Mouse (Mus musculus): Measurements from ENCODE around the gene Utrn. TPM values are rescaled to one million over a fixed set of nuclear protein-coding genes. Genes with fewer than 3 reads are reported as not detected.

The Utrn gene
- polyA plus RNA-seq, 1 experiment from 2014 or later = 67.0 TPM

DNA sequence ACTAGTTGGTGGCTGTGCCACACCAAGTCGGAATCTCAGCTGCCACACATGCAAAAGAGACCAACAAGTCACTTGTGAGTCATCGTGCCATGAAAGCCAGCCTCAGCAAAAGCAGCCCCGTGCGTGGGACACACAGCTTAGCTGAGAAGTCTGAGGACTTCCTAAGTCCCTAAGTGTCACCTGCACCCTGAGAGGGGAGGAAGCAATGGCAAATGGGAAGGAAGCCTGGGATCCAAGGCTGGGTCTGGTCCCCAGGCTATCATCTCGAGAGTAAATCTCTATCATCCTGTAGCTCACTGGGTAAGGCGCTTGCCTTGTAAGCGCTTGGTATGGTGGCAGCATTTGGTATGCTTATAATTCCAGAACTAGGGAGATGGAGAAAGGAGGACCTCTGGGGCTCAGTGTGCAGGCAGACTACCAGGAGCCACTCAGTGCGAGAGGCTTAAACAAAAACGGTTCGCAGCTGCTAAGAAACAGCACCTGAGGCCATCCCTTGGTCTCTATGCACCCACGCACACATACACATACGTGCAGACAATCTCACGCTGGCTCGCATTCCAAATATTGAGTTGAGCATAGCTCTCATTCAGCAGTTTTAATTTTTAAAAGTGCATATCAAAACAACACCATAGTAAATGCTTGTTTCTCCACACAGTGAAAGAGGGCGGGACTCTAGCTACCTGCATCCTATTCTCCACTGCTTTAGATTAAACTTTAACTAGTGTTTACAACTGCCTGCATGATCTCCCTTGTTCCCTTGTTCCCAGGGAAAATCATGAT is 16.6 kb downstream of the Utrn start:
- Histone ChIP-seq H3K4me1 (ENCODE audit: control insufficient read depth in 2 of 2, insufficient read depth in 2 of 2, low read length in 2 of 2) (peaks cover 17 to 43% of the 10 kb centered on the region in 2 experiments), H3K9ac (ENCODE audit: low read length) (no peak overlapping the region), H3K9me3 (ENCODE audit: control insufficient read depth, low read length) (no peaks in the 10 kb centered on the region), H3K27me3 (ENCODE audit: control insufficient read depth, insufficient read depth, low read length) (no peaks in the 10 kb centered on the region), H3K4me3 (ENCODE audit: control insufficient read depth in 1 of 2, insufficient read depth in 1 of 2, low read depth in 1 of 2, low read length in 2 of 2) (no peak overlapping the region), H3K36me3 (ENCODE audit: control insufficient read depth, insufficient read depth, low read length) (no peaks in the 10 kb centered on the region), H3K4me2 (ENCODE audit: low read length) (no peak overlapping the region), H3K27ac (replicated peaks in 1 of 2; ENCODE audit: control insufficient read depth in 1 of 2, insufficient read depth in 1 of 2, low read depth in 2 of 2, low read length in 2 of 2) (no peak overlapping the region)
- no peak for ATAC-seq (ENCODE audit: insufficient number of reproducible peaks, insufficient read depth, low FRiP score, low read depth)
- WGBS = 86% methylated on average over 15 of the region's 15 CpGs

DNA sequence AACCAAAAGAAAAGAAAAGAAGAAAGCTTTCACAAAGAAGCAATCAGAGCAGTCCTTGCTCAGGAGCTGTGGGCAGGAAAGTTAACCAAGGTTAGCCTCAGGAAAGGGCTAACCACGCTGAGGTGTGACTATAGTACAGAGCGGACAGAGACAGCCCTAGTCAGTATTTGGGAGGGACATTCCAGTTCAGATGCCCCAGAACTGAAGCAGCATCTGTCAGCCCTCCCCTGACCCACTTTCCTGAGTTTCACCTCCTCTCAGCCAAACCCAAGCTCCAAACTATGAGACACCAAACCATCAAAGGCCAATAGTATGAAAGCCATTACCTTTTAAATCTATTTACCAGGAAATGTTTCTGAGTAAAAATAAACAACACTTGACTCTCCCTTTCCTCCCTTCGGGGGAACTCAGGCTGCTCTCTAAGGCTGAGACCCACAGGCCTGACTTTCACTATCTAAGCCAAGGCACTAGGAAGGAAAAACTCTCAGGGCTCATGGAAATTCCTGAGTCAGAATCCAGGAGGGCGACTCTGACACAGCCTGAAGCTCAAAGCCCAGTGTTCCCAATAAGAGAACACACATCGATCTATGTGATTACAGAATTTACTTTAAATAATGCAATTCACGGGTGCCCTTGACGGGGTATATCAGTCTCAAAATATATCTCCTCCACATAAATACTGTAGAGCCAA is 18.2 kb downstream of the Utrn start:
- Histone ChIP-seq H3K4me2 (ENCODE audit: low read length) (no peak overlapping the region), H3K4me3 (ENCODE audit: control insufficient read depth in 1 of 2, insufficient read depth in 1 of 2, low read depth in 1 of 2, low read length in 2 of 2) (no peak overlapping the region), H3K4me1 (ENCODE audit: control insufficient read depth in 2 of 2, insufficient read depth in 2 of 2, low read length in 2 of 2) (peaks cover 17 to 42% of the 10 kb centered on the region in 2 experiments), H3K36me3 (ENCODE audit: control insufficient read depth, insufficient read depth, low read length) (no peaks in the 10 kb centered on the region), H3K9me3 (ENCODE audit: control insufficient read depth, low read length) (no peaks in the 10 kb centered on the region), H3K27me3 (ENCODE audit: control insufficient read depth, insufficient read depth, low read length) (no peaks in the 10 kb centered on the region), H3K27ac (replicated peaks in 1 of 2; ENCODE audit: control insufficient read depth in 1 of 2, insufficient read depth in 1 of 2, low read depth in 2 of 2, low read length in 2 of 2) (no peak overlapping the region), H3K9ac (ENCODE audit: low read length) (no peak overlapping the region)
- WGBS = 62% methylated on average over 7 of the region's 7 CpGs
- no peak for ATAC-seq (ENCODE audit: insufficient number of reproducible peaks, insufficient read depth, low FRiP score, low read depth)

- ATAC-seq (ENCODE audit: insufficient number of reproducible peaks, insufficient read depth, low FRiP score, low read depth) = no peak
- Histone ChIP-seq H3K9ac (ENCODE audit: low read length) (no peak overlapping the region), H3K36me3 (ENCODE audit: control insufficient read depth, insufficient read depth, low read length) (no peaks in the 10 kb centered on the region), H3K27me3 (ENCODE audit: control insufficient read depth, insufficient read depth, low read length) (no peaks in the 10 kb centered on the region), H3K4me1 (ENCODE audit: control insufficient read depth in 2 of 2, insufficient read depth in 2 of 2, low read length in 2 of 2) (peaks cover 8 to 23% of the 10 kb centered on the region in 2 experiments), H3K9me3 (ENCODE audit: control insufficient read depth, low read length) (no peaks in the 10 kb centered on the region), H3K27ac (replicated peaks in 1 of 2; ENCODE audit: control insufficient read depth in 1 of 2, insufficient read depth in 1 of 2, low read depth in 2 of 2, low read length in 2 of 2) (no peak overlapping the region), H3K4me3 (ENCODE audit: control insufficient read depth in 1 of 2, insufficient read depth in 1 of 2, low read depth in 1 of 2, low read length in 2 of 2) (no peak overlapping the region), H3K4me2 (ENCODE audit: low read length) (no peak overlapping the region)
- 63% methylated on average over 10 of the region's 10 CpGs for WGBS
Observed at GRCm38 (mm10) chr10:12848322-12849108, 20.6 kb downstream of the Utrn start.

DNA sequence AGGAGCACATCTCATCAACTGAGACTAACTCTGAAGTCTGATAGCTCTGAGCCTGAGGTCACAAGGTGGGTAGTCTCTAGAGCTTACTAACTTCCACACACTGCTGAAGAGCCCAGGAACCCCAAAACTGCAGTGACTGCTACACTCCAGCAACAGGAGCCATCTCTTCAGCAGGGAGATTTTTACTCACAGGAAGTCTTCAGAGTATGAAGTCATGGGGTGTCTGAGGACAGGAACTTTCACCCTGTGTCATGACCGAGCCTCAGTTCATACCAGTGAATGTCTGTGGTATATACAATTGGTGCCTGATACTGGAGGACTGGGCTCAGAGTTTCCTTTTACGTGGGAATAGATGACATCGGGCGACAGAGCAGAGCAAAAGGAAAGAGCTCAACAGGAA is 26.6 kb downstream of the Utrn start:
- Histone ChIP-seq H3K27ac (replicated peaks in 1 of 2; ENCODE audit: control insufficient read depth in 1 of 2, insufficient read depth in 1 of 2, low read depth in 2 of 2, low read length in 2 of 2) (no peak overlapping the region), H3K4me2 (ENCODE audit: low read length) (no peak overlapping the region), H3K4me3 (ENCODE audit: control insufficient read depth in 1 of 2, insufficient read depth in 1 of 2, low read depth in 1 of 2, low read length in 2 of 2) (no peak overlapping the region), H3K9me3 (ENCODE audit: control insufficient read depth, low read length) (no peaks in the 10 kb centered on the region), H3K27me3 (ENCODE audit: control insufficient read depth, insufficient read depth, low read length) (no peaks in the 10 kb centered on the region), H3K36me3 (ENCODE audit: control insufficient read depth, insufficient read depth, low read length) (no peaks in the 10 kb centered on the region), H3K9ac (ENCODE audit: low read length) (no peak overlapping the region), H3K4me1 (ENCODE audit: control insufficient read depth in 2 of 2, insufficient read depth in 2 of 2, low read length in 2 of 2) (peaks cover 0 to 4% of the 10 kb centered on the region in 2 experiments; a peak in 2 of 4 replicates)
- 68% methylated on average over 4 of the region's 4 CpGs for WGBS
- ATAC-seq (ENCODE audit: insufficient number of reproducible peaks, insufficient read depth, low FRiP score, low read depth) = no peak

GRCm38 (mm10) chr10:12841497-12841896 is 27.7 kb downstream of the Utrn start:
- H3K4me3 ChIP-seq (ENCODE audit: control insufficient read depth in 1 of 2, insufficient read depth in 1 of 2, low read depth in 1 of 2, low read length in 2 of 2) = no peak overlapping the region
- no peaks in the 10 kb centered on the region for H3K36me3 ChIP-seq (ENCODE audit: control insufficient read depth, insufficient read depth, low read length)
- no peak overlapping the region for H3K27ac ChIP-seq (replicated peaks in 1 of 2; ENCODE audit: control insufficient read depth in 1 of 2, insufficient read depth in 1 of 2, low read depth in 2 of 2, low read length in 2 of 2)
- no peak overlapping the region for H3K9ac ChIP-seq (ENCODE audit: low read length)
- no peaks in the 10 kb centered on the region for H3K9me3 ChIP-seq (ENCODE audit: control insufficient read depth, low read length)
- no peak for ATAC-seq (ENCODE audit: insufficient number of reproducible peaks, insufficient read depth, low FRiP score, low read depth)
- no peak overlapping the region for H3K4me2 ChIP-seq (ENCODE audit: low read length)
- H3K4me1 ChIP-seq (ENCODE audit: control insufficient read depth in 2 of 2, insufficient read depth in 2 of 2, low read length in 2 of 2) = peaks cover 0 to 9% of the 10 kb centered on the region in 2 experiments; a peak in 2 of 4 replicates
- 61% methylated on average over 5 of the region's 5 CpGs for WGBS
- H3K27me3 ChIP-seq (ENCODE audit: control insufficient read depth, insufficient read depth, low read length) = no peaks in the 10 kb centered on the region

DNA sequence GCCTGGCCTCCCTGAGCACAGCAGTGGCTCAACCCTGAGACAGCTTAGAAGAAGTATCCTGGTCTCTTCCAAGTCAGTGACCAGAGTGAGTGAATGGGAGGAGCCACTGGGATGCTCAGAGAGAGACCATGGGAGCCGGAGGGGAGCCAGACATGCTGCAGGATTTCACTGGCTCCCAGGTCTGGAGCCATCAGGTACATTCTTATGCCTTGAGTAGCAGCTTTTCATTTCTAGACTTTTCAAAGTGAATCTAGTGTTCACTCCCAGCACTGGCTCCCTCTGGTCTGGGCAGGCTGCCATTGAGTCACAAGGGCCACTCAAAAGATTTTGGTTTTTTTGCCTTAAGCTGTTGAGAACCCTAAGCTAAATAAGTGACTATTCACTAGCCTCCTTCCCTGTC is 31.5 kb downstream of the Utrn start:
- Histone ChIP-seq H3K4me2 (ENCODE audit: low read length) (no peak overlapping the region), H3K27me3 (ENCODE audit: control insufficient read depth, insufficient read depth, low read length) (no peaks in the 10 kb centered on the region), H3K9ac (ENCODE audit: low read length) (no peak overlapping the region), H3K36me3 (ENCODE audit: control insufficient read depth, insufficient read depth, low read length) (no peaks in the 10 kb centered on the region), H3K27ac (replicated peaks in 1 of 2; ENCODE audit: control insufficient read depth in 1 of 2, insufficient read depth in 1 of 2, low read depth in 2 of 2, low read length in 2 of 2) (no peak overlapping the region), H3K9me3 (ENCODE audit: control insufficient read depth, low read length) (no peaks in the 10 kb centered on the region), H3K4me3 (ENCODE audit: control insufficient read depth in 1 of 2, insufficient read depth in 1 of 2, low read depth in 1 of 2, low read length in 2 of 2) (no peak overlapping the region), H3K4me1 (ENCODE audit: control insufficient read depth in 2 of 2, insufficient read depth in 2 of 2, low read length in 2 of 2) (peaks cover 0 to 18% of the 10 kb centered on the region in 2 experiments; a peak in 2 of 4 replicates)
- ATAC-seq (ENCODE audit: insufficient number of reproducible peaks, insufficient read depth, low FRiP score, low read depth) = no peak
- WGBS = 71% methylated on average over 1 of the region's 1 CpGs

DNA sequence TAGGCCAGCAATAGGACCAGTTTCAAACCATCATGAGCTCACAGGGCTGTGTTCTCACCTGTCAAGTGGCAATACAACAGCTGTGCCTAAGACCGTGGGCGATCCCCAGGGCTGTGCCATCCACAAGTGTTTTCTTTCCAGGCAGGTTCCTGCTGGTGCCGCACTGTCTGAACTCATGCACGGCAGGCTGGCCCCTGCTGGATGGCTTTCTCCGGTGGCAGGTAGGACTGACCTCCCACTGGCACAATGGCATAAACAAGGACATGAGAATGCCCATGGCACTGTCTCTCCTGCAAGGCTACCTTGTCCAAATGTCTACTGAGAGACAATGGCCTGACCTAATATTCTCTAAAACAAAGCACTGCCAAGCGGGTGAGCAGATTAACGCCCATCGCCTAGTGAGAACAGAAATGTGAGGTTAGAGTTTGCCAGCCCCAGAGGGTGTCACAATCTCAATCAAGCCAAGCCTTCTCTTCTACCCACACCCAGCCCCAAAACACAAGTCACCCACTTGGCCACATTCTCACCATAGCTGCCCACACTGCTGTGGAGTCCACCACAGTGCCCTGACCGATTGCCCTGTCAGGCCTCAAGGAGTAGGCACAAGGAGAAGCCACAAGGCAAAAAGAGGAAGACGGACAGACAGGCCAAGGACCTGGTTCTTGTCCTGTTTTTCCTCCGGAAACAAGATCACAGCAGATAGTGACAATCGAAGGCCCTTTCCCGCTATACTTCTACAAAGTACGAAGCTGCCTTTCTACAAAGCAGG is 32.9 kb downstream of the Utrn start:
- H3K36me3 ChIP-seq (ENCODE audit: control insufficient read depth, insufficient read depth, low read length) = no peaks in the 10 kb centered on the region
- no peak overlapping the region for H3K4me2 ChIP-seq (ENCODE audit: low read length)
- H3K27ac ChIP-seq (replicated peaks in 1 of 2; ENCODE audit: control insufficient read depth in 1 of 2, insufficient read depth in 1 of 2, low read depth in 2 of 2, low read length in 2 of 2) = no peak overlapping the region
- H3K27me3 ChIP-seq (ENCODE audit: control insufficient read depth, insufficient read depth, low read length) = no peaks in the 10 kb centered on the region
- WGBS = 73% methylated on average over 14 of the region's 14 CpGs
- H3K4me3 ChIP-seq (ENCODE audit: control insufficient read depth in 1 of 2, insufficient read depth in 1 of 2, low read depth in 1 of 2, low read length in 2 of 2) = no peak overlapping the region
- H3K9ac ChIP-seq (ENCODE audit: low read length) = no peak overlapping the region
- no peaks in the 10 kb centered on the region for H3K9me3 ChIP-seq (ENCODE audit: control insufficient read depth, low read length)
- ATAC-seq (ENCODE audit: insufficient number of reproducible peaks, insufficient read depth, low FRiP score, low read depth) = no peak
- H3K4me1 ChIP-seq (ENCODE audit: control insufficient read depth in 2 of 2, insufficient read depth in 2 of 2, low read length in 2 of 2) = peaks cover 0 to 23% of the 10 kb centered on the region in 2 experiments; a peak in 2 of 4 replicates

Data from heart, embryonic 14.5 days (tissue).